Mouse (Mus musculus): ENCODE data around the gene Slc29a1.
A peak's percentile ranks its signal among the peaks of the same experiment; 100 is the strongest.
"Not testable (repeated sequence)": the region's sequence is repeated elsewhere in the genome, so short reads cannot be mapped to it uniquely, and the experiment has no call there.

The Slc29a1 gene

DNA sequence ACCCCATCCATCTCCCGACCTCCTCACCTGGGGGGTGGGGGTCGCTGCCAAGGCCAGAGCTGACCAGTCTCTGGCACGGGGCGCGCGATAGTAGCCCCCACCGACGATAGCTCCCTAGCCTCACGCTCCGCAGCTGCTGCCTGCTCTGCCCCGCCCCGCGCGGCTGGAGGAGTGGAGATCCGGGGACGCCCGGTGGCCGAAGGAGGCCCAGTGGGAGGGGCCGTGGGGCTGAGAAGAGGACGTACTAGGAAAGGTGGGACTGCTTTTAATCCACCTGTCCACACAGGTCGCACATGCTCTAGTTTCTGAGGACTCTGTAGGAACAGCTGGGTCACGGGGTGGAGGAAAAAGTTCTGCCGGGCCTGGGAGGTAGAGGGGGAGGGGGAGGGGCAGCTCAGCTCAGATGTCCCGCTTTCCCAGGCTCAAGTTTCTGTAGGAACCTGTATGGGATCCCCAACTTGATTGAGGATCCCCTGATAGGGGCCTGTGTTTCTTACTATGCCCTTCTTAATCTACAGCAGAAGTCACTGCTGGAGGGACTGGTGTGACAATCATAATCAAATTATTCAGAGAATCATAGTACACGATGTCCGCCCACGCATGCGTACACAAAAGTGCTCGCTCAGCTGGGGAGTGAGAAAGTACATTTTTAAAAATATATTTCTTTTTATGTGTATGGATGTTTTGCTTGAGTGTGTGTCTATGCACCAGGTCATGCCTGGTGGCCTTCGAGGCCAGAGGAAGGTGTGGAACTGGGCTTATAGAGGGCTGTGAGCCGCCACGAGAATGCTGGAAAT is at the start of gene Slc29a1:
Gene Slc29a1 (minus strand): TSS at position 161 of the 797 bp plus-strand sequence.
- no peak for DNase-seq (ENCODE audit: low read depth, low spot score)

DNA sequence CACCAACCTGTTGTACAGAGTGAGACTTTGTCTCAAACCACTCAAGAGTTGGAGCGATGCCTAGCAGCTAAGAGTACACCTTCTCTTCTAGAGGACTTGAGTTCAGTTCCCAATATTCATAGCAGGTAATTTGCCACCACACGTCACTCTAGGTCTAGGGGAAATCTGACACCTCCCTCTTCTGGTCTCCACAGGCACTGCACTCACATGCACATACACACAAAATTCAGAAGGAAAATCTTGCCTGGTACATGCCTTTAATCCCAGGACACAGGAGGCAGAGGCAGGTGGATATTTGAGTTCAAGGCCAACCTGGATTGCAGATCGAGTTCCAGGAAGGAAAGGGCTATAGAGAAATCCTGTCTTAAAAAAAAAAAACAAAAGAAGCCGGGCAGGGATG is 44.8 kb upstream of the Slc29a1 start:
- DNase-seq (ENCODE audit: low read depth, low spot score): peak; percentile 24

DNA sequence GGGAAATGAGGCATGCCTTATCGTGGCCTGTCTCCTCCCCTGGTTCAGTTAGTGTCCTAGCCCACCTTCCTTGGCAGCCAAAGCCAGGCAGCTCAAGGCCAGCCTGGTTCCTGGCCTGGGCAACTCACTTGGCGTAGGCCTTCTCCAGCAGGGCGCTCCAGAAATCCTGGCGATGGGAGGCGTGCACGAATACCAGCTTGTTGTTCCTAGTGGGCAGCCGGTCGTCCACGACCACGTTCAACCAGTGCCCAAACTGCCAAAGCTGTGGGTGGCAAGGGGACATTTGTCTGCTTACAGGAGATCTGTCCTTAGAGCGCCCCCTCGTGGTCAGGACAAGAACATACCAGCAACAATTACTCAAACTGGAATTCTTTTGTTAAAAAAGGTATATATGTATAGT is 43.3 kb upstream of the Slc29a1 start:
- DNase-seq (ENCODE audit: low read depth, low spot score): peak; percentile 83

DNA sequence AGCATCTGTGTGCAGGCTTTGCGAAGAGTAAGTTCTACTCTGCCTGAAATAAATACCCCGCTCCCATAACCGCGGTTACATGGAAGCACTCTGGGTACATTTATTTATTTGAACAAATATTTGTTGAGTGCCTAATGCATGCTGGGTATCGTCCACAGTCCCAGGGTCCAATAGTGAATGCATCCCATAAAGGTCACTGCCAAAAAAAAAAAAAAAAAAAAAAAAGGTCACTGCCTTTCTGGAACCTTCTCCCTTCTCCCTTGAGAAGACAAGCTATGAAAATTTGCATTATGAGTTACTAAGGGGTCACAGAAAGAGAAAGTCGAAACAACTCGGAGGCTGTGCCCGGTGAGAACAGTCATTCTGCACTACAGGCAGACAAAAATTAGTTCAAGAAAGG is 42.6 kb upstream of the Slc29a1 start:
- no peak for DNase-seq (ENCODE audit: low read depth, low spot score)

DNA sequence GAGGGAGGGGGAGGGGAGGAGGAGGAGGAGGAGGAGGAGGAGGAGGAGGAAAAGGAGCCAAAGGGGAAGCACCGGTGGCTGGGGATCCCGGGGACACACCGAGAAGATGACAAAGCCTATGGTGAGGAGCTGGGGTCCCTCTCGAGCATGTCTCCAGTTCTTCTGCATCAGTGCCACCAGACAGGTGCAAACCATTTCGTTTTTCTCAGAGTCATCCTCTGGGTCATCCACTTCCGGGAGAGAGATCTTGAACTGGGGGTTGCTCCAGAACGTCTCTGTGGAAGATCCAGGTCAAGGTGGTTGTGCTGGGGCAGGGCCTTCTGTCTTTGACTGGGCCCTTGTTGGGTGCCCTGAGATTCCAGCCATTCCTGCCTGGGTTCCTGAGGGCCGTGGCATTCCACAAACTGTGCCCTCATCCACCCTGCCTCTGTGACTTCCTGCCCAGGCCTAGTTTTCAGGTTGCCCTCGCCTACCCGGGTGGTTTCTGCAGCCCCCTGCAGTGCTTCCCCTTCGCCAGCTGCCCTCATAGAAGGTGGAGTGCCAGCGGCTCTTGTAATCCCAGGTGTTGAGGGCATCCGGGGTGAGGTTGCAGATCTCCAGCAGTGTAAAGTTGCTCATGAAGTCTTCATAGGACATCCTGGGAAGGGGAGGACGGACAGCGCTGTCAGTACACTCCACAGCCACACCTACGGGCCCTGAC is 39.3 kb upstream of the Slc29a1 start:
- no peak for DNase-seq (ENCODE audit: low read depth, low spot score)

DNA sequence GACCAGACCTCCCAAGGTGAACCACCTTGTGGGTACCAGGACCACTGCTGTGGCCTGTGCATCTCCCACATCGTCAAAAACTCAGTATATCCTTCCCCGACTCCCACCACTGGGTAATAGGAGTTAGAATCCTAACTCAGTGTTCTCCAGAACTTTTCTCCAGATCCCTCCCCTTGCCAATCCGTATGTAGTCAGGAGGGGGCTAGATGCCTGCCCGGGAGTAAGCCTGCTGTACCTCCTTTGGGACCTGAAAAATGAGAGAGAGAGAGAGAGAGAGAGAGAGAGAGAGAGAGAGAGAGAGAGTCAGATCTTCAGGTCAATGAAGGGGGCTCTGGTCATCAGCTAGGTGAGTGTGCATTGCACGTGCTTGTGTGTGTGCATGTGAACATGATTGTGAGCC is 34.6 kb upstream of the Slc29a1 start:
- DNase-seq (ENCODE audit: low read depth, low spot score): no peak

DNA sequence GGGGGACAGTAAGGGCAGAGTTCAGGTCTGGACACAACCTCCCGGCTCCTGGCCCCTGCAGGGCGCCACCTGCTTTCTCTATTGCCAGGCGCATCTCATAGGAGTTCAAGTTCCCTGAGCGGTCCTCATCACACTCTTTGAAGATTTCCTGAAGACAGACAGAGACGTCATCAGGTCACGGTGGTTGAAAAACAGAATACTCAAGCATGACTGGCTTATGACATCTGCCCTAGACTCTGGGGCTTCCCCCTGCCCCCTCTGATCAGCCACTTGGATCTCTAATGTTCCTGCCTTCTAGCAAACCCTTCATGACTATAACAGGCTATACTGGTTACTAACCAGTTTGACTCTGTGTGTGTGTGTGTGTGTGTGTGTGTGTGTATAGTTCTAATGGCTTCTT is 32.5 kb upstream of the Slc29a1 start:
- peak; percentile 76 for DNase-seq (ENCODE audit: low read depth, low spot score)

DNA sequence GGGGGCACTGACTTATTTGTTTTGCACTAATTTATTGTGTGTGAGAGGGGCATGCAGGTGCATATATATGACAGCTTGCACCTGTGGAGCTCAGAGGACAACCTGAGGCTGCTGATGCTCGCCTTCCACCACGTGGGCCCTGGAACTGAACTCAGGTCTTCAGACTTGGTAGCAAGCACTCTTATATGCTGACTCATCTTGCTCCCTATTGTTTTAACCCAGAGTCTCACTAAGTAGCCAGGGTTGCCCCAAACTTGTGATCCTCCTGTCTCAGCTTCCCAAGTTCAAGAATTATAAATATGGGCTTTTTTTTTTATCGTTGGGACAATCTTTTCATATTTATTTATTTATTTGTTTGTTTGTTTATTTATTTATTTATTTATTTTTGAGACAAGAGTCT is 31.6 kb upstream of the Slc29a1 start:
- DNase-seq (ENCODE audit: low read depth, low spot score): no peak

DNA sequence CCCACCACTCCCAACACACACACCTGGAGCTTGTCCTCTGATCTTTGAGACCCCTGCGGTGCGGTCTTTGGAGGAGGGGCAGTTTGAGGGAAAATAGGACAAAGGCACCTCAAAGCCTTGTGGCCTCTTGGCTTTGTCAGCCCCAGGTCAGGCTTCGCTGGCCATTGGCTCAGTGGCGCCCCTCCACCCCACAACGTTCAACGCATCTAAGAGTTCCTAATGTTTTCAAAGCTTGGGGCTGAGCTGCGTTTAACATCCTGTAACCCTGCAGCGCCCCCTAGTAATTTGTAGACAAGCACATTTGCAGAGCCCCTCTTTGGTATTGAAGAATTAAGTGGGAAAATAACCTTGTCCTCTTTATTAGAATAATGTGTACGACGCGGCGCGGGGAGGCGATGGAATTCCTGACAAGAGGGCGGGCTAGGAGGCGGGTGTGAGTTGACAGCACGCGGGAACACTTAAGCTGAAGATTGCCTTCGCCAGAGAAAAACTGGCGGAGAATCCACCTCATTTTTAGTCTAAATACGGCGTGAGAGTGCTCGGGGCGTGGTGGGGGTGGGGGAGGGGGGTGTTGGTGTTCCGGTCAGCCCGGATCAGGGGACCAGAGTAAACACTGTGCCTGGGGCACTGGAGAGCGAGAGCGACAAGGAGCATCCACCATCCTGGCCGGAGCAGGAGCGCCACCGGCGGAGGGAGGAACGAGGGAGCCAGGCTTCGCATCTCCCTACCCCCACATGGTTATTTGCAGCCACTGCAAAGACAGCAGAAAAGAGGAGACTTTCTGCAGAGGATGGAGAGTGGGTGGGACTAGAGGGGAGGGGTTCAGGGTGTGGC is 30.7 kb upstream of the Slc29a1 start:
- peak; percentile 82 for DNase-seq (ENCODE audit: low read depth, low spot score)

DNA sequence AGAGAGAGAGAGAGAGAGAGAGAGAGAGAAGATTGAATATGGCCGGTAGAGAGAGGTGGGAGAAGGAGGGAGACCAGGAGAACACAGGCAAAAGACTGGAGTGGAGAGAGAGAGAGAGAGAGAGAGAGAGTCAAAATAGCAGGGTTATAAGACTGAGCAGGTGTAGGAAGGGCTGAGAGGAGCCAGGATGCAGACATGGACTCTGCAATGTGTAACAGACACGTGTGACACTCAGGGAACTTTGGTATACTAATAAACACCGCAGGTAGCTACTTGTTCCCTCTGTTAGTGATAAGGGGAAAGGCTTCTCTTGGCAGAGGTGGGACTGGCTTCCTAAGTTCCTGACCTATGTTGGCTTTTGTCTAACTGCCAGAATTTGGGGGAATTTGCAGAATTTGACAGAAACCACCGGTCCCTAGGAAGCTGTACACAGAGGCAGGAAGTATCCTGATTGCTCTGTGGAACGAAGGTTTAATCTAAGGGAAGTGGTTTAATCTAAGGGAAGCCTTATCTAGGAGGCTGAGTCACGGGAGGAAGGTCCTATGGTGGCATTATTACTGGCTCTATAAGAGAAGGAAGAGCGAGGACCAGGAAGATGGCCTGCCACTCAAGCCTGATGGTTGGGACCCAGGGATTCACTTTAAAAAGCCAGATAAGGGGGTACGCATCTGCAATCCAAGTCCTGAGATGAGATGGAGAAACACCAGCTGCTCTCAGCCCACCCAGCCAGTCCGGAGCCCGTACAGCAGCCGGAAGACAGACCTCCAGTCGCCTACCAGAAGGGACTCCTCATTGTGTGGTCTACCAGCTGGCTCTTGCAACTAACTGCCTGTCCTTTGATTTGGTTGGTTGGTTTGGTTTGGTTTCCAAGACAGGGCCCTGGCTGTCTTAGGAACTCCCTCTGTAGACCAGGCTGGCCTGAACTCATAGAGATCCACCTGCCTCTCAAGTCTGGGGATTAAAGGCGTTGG is 29.8 kb upstream of the Slc29a1 start:
- DNase-seq (ENCODE audit: low read depth, low spot score): peak; percentile 16

DNA sequence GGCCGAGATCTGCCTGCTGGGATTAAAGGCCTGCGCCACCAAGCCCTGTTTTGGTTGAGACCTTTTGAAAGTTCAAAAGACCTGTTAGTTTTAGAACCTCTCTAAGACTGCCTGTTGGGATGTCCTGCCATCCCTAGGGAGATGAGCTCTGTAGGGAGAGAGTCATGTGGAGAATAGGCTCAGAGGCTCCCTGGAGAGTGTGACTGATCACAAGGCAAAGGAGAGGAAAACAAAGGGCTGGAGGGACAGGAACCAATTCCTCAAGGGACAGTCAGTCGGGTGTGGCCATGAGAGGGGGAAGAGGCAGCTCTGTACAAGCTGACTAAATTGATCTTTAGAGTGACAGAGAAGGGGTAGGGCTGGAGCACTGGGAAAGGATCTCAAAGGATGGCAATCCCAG is 28.8 kb upstream of the Slc29a1 start:
- DNase-seq (ENCODE audit: low read depth, low spot score): no peak

DNA sequence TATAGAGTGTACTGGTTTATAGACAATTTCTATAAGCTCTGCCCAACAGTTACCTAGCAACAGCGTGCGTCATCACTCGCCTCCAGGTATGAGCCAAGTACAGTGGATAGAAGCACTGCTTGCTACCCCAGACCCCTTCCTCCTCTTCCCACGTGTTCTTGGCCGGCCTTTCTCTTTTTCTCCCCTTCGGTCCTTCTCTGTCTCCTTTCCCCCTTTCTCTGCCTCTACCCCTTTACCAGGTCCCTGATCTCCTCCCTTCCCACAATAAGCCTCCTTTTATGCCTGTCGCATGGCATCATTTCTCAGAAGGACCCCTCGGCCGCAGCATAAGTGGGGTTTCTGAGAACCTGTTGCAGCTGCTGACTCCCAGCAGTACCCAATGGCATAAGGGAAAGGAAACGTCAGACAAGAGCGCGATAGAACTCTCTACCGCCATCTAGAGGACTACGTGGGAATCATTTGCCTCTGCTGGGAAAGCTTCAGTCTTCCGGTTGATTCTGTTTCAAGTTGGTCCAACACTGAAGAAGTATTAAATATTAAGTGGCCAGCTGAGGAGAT is 27.2 kb upstream of the Slc29a1 start:
- DNase-seq (ENCODE audit: low read depth, low spot score): peak; percentile 92

DNA sequence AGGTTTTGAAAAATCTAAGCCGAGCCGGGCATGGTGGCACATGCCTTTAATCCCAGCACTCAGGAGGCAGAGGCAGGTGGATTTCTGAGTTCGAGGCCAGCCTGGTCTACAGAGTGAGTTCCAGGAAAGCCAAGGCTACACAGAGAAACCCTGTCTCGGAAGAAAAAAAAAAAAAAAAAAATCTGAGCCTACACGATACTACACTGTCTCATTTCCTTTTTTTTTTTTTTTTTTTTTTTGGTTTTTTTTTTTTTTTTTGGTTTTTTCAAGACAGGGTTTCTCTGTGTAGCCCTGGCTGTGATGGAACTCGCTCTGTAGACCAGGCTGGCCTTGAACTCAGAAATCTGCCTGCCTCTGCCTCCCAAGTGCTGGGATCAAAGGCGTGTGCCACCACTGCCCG is 24.0 kb upstream of the Slc29a1 start:
- not testable (repeated sequence) for DNase-seq (ENCODE audit: low read depth, low spot score)

DNA sequence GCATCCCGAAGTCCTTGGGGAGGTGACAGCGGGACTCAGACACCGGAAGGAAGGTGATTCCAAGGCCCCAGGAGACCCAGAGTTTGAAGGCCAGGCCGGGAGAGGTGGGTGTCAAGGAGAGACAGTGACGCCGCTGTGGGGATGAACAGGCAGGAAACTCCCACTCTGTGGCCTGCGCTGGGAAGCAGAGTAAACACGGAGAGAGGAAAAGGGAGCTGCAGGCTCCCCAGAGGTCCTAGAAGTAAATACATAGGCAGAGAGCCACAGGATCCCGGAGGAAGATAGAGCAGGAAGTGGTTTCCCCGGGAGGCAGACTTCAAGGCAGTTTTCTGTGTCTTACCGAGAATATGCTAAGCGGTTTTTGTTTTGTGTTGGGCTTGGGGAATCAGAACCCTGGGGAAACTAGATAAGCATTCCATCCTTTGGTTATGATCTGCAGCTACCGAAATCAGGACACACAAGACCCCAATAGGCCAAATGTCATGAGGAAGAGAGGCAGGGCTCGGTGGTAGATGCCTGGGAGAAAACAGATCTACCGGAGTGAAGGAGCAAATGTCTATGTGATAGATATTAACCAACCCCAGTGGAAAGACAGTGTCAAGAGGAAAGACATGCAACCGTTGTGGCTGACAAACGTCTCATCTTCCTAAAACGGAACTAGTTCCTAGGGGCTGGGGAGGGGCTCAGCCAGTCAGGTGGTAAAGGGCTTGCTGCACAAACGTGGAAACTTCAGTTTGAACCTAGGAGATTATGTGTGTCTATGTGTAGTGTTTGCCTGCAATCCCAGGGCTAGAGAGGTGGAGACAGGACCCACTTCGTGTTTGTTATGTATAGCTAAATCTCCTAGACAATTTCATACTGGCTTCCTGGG is 20.2 kb upstream of the Slc29a1 start:
- peak; percentile 58 for DNase-seq (ENCODE audit: low read depth, low spot score)

DNA sequence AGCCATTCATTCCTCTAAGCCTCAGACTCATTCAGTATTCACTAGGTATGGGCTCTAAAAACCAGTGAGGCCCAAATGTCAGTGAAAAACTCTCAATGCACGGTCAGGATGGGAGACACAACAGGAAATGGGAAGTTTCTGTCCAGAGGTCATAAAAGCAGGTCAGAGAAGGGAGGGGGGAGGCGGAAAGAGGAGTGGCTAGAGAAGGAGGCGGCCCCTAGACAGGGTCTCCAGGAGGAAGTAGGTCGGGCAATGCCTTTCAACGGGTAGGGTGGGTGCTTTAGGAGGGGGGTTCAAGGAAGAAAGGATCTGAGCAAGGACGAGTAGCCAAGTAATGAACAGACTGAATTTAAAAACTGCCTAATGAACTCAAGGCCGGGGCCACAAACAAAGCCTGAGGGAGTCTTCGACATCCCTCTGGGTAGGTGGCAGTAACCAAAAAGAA is 19.6 kb upstream of the Slc29a1 start:
- peak; percentile 44 for DNase-seq (ENCODE audit: low read depth, low spot score)

DNA sequence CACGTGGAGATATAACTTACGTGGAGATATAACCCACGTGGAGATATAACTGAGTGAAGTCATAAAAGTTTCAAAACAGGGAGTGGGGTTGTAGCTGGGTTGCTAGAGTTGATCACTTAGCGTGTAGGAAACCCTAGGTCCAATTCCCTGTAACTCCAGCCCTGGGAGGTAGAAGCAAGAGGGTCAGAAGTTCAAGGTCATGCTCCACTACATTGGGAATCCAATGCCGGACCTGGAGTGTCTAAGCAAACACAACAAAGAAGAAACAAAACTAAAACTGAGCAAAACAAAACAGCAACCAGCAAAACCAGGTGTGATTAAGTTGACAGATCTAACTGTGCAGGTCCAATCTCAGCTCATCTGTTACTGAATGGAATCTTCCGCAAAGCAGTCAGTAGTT is 18.2 kb upstream of the Slc29a1 start:
- no peak for DNase-seq (ENCODE audit: low read depth, low spot score)

DNA sequence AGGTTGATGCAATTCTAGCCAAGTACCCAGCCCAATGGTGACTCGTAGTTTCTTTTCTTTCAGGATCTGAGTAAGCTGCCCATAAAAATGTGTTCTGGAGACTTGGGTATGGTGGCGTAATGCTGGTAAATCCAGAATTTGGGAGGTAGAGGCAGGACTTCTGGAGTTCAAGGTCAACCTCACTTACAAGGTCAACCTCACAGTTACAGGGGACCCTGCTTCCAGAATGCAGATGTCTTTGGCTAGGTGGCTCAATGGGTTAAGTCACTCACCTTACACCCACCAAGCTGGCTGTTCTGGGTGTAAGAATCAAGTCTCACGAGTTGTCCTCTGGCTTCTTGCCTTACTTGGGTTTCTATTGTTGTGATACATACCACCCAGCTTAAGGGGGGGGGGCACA is 17.3 kb upstream of the Slc29a1 start:
- no peak for DNase-seq (ENCODE audit: low read depth, low spot score)

DNA sequence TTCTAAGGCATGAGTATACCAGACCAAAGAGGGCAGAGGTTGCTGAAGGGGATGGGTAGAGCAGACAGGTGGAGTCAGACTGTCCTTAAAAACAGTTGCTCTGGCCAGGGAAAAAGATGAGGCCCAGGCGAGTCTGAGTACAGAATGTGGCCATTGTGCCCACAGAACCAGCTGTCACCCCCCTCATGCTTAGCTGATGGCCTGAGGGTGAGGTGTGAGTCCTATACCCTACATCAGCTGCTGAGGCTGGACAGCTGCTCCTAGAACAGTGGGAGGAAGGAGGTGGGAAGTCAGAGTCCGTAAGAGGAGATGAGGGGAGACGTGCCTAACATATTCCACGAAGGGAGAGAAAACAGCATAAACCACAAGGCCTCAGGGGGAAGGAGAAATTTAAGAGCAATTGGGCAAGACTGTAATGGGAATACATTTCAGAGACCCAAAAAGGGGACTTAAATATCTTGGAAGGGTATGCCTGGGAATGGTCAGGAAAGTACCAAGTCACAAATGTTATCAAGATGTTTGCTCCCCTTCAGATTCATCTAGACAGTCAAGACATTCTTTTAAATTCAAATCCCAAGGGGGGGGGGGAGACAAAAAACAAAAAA is 16.7 kb upstream of the Slc29a1 start:
- DNase-seq (ENCODE audit: low read depth, low spot score): no peak

DNA sequence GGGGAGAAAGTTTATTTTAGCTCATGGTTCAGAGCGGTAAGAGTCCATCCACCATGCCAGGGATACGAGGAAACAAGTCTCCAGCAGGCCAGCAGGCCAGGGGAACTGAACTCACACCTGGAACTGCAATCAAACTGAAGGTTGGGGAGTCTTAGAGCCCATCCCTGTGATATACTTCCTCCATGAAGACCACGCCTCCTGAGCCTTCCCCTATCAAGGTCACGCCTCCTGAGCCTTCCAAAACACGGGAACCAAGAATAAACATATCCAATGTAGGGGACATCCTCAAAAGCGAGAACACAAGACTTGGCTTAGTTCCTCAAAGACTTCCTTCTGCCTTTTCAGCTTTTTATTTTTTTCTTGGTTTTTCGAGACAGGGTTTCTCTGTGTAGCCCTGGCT is 13.5 kb upstream of the Slc29a1 start:
- DNase-seq (ENCODE audit: low read depth, low spot score): no peak

All from CD4-positive, CD25-positive, alpha-beta regulatory T cell, adult 2 months (primary cell).